Mouse (Mus musculus) ovary, postnatal 10 days (tissue): ENCODE data around the gene Arhgap9.
"Not testable (repeated sequence)": the region's sequence is repeated elsewhere in the genome, so short reads cannot be mapped to it uniquely, and the experiment has no call there.

Experiments
- DNase-seq: peaks from one replicate; pipeline ENCODE4 v3.0.0; 2022; ENCODE audit warnings: low spot score

Gene Arhgap9

GRCm38 (mm10) chr10:127292987-127293538 is 28.7 kb upstream of the Arhgap9 start:
- DNase-seq: no peak

DNA sequence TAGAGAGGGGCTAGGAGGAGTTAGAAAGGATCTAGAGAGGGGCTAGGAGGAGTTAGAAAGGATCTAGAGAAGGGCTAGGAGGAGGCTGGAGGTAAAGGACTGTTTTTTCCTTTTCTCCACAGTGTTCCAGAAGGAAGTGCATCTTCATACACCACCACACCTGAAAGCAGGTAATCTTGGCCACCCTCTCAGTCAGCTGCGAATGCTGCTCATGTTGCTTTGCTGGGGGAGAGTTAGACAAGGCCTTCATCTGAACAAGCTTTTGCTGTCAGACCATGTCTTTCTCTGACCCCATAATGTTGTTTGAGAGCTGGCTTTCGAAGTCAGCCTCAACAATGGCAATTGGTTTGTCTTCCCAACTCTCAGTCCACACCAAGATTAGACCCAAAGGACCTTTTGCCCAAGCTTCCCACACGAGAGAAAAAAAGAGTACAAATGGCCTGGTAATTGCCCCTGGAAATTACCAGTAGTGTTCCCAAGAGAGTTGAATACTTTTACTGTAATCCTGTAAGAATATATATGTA is 28.1 kb upstream of the Arhgap9 start:
- DNase-seq: no peak

GRCm38 (mm10) chr10:127294895-127295510 is 26.8 kb upstream of the Arhgap9 start:
- DNase-seq: no peak

DNA sequence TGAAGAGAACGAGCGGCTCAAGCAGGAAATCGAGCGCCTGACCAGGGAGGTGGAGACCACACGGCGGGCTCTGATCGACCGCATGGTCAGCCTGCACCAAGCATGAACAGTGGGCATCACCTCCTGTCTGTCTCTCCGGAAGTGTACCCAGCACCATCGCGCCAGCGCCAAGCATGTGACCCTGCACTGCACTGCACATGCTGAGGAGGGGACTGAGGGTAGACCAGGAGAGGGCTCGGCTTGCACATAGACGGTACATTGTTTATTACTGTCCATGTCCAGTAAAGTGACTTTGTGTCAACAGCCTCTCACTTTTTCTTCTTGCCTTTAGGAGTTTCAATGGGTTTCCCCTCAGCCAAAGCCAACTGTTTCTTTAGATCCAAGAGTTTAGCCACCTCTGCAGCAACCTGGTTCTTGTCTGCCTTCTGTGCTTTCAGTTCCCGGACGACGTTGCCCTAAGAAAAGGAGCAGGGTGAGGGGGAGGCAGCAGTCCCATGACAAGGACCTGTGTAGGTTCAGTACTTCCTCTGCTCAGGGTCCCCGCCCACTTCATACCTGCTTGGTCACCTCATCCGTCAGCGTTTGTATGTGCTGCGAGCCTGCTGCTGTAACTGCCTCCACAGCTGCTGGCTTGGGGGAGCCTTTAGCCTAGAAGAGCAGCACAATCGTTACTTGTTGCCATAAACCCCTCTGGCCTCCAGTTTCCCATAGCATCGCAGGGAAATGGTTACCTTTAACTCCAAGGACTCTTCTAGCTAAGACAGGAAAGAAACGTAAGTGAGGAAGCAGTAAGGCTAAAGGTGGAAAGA is 25.6 kb upstream of the Arhgap9 start:
- DNase-seq: no peak

DNA sequence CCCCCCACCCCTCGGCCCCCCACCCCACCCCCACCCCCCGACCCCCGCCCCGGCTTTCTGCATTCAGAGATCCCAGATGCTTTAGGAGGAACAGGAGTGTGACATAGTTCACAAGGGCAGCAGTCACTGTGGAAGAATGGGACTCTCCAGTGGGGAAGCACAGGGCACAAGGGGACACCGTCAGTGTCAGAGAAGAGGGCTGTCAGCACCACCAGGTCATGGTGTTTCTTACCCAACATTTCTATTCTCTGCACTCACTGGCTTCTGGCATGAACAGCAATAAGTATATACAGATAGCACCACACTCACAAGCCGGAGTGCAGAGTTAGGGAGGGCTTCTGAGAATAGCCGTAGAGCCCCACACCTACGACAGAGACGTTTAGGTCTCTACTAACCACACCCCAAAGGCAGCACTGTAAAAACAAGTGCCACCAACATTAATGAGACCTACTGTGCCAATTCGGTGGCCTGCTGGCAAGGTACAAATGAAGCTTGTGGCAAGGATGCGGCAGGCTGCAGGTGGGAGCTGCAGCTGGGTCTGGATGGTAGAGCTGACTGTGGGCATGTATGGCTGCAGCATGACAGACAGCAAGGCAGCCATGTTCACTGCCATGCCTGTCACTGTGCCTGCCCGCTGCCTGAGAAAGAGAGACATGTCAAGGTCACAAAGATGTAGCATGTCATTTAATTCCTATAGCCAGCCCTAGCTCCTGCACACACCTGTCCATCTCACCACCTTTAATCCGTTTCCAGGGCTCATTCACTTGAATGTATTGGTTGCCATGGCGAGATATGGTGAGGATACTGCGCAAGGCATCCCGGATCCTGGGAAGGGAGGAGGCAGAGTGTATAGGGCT is 24.5 kb upstream of the Arhgap9 start:
- no peak for DNase-seq

GRCm38 (mm10) chr10:127300361-127300760 is 21.4 kb upstream of the Arhgap9 start:
- DNase-seq: no peak

GRCm38 (mm10) chr10:127303136-127303535 is 18.6 kb upstream of the Arhgap9 start:
- no peak for DNase-seq

GRCm38 (mm10) chr10:127309167-127309566 is 12.6 kb upstream of the Arhgap9 start:
- not testable (repeated sequence) for DNase-seq

DNA sequence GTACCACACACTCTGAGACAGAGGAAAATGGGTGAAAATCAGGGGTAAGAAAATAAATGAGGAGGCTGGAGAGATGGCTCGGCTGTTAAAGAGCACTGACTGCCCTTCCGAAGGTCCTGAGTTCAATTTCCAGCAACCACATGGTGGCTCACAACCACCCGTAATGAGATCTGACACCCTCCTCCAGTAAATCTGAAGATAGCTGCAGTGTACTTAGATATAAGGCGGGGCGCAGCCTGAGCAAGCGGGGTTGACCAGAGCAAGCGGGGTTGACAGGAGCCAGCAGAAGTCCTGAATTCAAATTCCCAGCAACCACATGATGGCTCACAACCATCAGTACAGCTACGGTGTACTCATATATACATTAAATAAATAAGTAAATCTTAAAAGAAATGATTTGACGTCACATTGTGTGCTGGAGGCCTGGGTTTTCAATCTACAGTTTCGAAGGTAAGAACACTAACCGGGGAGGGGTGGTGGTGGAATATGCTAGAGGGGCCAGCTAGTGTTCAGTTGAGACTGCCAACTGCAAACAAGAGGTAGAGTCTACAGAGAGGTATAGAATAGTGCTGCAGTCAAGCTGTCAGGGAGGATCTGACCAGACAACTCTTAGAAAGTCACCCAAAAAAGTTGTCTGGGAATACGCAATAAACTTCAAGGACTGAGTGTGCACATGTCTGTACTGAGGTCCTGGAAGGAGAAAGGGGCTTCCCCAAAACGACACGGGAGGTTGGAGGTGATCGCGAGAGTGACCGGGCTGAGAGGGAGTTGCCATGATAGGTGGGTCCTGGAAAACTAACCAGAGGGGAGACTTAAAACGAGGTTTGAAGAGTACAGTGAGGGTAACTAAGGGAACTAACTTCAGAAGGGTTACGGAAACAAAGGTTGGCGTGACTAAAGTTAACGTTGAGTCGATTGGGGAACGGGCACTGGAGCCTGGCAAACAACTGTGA is 11.0 kb upstream of the Arhgap9 start:
- no peak for DNase-seq

GRCm38 (mm10) chr10:127311476-127312355 is 10.0 kb upstream of the Arhgap9 start, which contains the start of gene Mars:
Mars (minus strand) TSS chr10:127311786.
- DNase-seq: peak; percentile 81

GRCm38 (mm10) chr10:127312356-127312676 is 9.4 kb upstream of the Arhgap9 start:
- DNase-seq: peak; percentile 60

GRCm38 (mm10) chr10:127312858-127313257 is 8.9 kb upstream of the Arhgap9 start:
- no peak for DNase-seq

DNA sequence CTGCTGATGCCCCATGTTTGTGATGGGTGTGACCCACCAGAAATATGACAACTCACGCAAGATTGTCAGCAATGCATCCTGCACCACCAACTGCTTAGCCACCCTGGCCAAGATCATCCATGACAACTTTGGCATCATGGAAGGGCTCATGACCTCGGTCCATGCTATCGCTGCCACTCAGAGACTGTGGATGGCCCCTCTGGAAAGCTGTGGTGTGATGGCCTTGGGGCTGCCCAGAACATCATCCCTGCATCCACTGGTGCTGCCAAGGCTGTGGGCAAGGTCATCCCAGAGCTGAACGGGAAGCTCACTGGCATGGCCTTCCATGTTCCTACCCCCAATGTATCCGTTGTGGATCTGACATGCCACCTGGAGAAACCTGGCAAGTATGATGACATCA is 8.2 kb upstream of the Arhgap9 start:
- DNase-seq: not testable (repeated sequence)

DNA sequence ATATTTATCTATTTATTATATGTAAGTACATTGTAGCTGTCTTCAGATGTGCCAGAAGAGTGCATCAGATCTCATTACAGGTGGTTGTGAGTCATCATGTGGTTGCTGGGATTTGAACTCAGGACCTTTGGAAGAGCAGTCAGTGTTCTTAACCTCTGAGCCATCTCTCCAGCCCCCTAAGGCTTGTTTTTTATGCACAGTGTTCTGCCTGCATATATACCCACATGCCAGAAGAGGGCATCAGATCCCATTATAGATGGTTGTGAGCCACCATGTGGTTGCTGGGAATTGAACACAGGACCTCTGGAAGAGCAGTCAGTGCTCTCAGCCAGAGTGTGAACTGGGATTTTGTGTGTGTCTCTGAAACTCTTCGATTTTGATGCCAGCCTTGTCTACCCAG is 6.8 kb upstream of the Arhgap9 start:
- not testable (repeated sequence) for DNase-seq

- no peak for DNase-seq
These were observed 4.5 kb upstream of the Arhgap9 start for GRCm38 (mm10) chr10:127317277-127317676.

- no peak for DNase-seq
These were observed 3.8 kb upstream of the Arhgap9 start for GRCm38 (mm10) chr10:127318009-127318408.

- DNase-seq: no peak
These were observed 1.8 kb upstream of the Arhgap9 start for GRCm38 (mm10) chr10:127319969-127320368.

DNA sequence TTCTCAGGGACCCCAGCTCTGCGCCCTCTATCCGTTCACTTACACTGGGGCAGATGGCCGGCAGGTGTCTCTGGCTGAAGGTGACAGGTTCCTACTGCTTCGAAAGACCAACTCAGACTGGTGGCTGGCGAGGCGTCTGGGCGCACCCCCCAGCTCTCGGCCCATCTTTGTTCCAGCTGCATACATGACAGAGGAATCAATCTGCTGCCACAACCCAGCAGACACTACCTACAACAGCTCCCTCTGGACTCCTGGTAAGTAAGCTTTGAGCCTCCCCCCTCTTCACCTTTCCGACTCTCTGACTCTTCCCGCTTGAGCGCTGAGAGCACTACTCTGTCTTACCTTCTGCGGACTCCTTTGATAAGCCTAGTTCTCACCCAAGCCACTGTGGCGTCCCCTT is 414 bp downstream of the Arhgap9 start:
- no peak for DNase-seq

DNA sequence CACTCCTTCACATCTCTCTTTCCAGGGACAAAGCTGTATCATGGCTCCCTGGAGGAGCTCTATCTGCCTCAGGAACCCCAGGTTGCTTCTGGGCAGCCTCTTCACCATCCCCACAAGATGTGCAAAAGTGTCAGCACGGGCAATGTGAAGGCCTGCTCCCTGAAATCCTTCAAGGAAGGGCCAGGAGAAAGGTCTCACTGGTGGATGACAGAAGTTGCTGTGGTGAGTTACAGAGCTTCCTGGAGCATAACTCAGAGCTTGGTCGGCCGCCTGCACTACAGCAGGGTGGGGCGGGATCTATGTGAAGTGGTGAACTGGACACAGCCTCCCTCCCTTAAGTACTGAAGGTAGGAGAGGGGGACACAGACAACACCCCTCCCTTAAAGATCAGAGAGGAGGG is 905 bp downstream of the Arhgap9 start:
- DNase-seq: no peak
